Mouse (Mus musculus) CD4-positive naive resting alpha-beta T cell, adult 76 days (primary cell): Measurements from ENCODE around the gene Gm45837. TPM values are rescaled to one million over a fixed set of nuclear protein-coding genes. Genes with fewer than 3 reads are reported as not detected.

Source experiments
- total RNA-seq: library from RNA; stranded (reverse); gene quantifications from one replicate; pipeline ENCODE4 v1.2.4, GENCODE M21; 2023

Gene Gm45837
- total RNA-seq = 22.4 TPM

DNA sequence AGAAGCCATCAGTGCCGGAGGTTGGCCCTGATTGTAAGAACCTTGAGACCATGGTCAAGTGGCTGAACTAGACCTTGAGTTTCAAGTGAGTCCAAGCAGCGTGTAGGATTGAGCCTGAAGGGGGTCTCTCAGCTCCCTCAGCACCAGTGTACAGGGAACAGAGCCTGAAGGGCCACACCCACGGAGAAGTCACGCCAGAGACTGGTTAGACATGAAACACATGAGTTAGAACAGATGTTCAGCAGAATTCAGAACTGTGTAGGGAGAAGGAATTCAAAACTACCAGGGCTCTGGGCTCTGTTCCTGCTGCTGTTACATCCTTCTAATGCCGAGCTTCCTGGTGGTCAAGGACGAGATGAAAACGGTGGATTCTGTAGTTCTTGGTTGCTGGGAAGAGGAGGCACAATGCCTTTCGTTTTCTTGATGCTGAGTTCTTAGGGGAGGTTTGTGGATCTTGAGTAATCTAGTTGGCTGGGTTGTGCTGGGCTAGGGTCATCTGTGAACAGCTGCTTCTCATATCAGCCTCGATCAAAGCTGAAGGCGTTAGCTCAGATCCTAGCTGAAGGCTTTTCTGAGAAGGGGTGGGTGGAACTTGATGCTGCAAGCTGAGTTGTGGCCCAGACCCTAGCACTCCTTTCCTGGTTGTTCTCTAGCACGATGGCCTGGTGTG, at the start of gene Gm45837:
Gm45837 (plus strand) TSS at position 620 of the 670 bp plus-strand sequence.

DNA sequence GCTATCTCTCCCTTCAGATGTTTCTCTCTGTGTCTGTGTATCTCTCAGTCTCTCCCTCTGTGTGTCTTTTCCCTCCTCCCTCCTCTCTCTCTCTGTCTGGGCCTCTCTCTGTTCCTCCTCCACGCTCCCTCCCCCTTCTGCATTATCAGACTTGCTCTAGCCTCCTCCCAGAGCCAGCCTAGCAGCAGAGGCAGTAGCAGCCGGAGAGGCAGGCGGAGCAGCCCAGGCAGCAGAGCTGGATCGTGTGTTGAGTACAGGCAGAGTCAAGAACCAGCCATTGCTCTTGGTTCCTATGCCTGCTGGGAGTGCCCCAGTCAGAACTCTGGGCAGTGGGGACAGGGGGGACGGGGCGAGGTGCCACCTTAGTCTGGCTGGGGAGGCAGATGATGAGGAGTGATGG, 10.8 kb downstream of the Gm45837 start, which contains the start of gene Pde2a:
Pde2a (plus strand) TSS at position 163 of the 400 bp plus-strand sequence.

Other genes with a start within 250 kb of the Gm45837 start
- 139 TPM for gene Atg16l2, start 108.6 kb upstream of the Gm45837 start, total RNA-seq
- gene Stard10, start 93.8 kb upstream of the Gm45837 start, total RNA-seq = 10.0 TPM
- gene Arap1, start 62.8 kb upstream of the Gm45837 start, total RNA-seq = 145 TPM
- 75.2 TPM for gene Pde2a, start 10.8 kb downstream of the Gm45837 start, total RNA-seq
- 15.2 TPM for gene Art2b, start 174.7 kb downstream of the Gm45837 start, total RNA-seq